Mouse (Mus musculus): Measurements from ENCODE around the gene Gatad2a. TPM values are rescaled to one million over a fixed set of nuclear protein-coding genes. Genes with fewer than 3 reads are reported as not detected.

Gatad2a gene
- 63.0 and 64.7 TPM in 2 replicates for total RNA-seq (2023)

DNA sequence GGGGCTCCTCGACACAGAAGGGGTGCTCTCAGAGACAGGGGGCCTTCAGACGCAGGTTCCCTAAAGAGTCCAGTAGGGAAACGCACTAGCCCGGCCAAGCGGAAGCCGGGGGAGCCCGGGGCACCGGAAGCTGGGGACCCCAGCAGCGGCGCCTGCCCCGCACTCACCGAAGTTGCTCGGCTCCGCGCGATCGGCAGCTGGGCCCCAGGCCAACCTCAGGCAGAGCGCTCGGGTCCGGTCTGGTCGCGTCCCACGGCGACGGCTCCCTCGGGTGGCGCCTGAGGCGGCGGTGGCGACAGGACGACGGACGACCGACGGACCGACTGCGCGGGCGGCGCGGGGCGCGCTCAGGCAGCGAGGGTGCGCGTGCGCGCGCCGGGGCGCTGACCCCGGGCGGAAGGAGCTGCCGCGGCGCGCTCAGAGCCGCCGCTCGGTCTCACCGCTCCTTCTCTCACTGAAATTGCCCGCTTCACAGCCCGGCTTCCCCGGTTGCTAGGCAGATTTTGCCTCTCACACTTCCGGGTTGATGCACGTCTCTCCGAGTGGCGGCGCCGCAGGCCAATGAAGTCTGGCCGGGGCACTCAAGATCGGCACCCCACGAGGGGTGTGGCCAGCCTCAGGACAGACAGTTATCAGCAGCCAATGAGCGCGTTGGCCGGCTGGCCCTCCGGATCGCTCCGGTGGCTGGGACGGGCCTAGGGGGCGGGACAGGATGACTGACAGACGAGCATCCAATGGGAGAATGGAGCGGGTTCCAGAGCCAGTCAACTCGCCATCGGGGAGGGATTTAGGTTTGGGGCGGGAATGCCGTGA lies at the start of gene Gatad2a:
Gatad2a (minus strand) TSS at position 609 of the 813 bp plus-strand sequence.

DNA sequence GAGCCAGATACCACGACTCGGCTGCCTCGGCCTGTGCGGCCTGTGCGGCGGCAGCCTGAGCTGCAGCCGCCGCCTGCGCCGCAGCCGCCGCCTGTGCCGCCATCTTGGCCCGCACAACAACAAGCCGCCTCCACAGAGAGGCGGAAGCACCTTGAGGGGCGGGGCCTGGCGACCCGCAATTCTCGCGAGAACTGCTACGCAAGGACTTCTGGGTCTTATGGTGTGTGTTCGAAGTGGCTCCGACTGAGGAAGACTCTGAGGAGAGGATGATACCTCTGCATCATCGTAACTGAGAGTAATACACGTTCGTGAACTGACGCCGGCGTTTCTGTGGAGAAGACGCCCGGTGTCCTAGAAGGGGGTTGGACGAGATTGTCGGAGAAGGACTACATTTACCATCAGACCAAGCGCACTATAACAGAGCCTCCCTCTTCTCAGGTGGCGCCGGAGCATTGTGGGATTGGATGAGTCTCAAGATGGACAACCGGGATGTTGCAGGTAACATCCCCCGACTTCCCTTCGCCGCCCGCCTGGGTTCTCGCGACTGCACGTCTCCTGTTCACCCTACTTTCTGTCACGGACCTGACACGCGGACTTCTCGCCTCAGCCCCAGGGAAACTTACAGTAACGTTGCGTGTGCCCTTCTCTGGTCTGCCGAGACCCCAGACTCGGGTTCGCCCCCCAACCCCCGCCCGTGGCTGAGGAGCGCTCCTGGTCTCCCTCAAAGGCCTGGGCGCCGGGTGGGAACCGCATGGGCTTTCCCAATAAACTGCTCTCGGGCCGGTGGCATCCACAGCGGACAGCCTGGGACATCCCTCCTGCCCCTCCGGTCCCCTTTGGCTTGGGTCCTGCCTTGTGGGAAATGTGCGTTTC lies 46.6 kb upstream of the Gatad2a start, which contains the start of the genes Mau2 and Sugp1:
Mau2 (minus strand) TSS at position 152 of the 873 bp plus-strand sequence.
Sugp1 (plus strand) TSS at position 231 of the 873 bp plus-strand sequence.

DNA sequence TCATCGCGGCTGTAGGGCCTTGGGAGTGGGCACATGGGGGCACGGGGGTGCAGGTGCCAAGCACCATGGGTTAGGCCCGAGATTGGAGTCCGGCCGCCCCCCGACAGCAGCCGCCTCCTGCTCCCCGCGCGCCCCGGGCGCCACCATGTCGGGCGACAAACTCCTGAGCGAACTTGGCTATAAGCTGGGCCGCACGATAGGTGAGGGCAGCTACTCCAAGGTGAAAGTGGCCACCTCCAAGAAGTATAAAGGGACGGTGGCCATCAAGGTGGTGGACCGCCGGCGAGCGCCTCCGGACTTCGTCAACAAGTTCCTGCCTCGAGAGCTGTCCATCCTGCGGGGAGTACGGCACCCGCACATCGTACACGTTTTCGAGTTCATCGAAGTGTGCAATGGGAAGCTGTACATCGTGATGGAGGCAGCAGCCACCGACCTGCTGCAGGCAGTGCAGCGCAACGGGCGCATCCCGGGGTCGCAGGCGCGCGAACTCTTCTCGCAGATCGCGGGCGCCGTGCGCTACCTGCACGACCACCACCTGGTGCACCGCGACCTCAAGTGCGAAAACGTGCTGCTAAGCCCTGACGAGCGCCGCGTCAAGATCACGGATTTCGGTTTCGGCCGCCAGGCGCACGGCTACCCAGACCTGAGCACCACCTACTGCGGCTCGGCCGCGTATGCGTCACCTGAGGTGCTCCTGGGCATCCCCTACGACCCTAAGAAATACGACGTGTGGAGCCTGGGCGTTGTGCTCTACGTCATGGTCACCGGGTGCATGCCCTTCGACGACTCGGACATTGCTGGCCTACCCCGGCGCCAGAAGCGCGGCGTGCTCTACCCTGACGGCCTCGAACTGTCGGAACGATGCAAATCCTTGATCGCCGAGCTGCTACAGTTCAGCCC lies 93.8 kb downstream of the Gatad2a start, which contains the start of the genes Tssk6, Ndufa13 and Yjefn3:
Tssk6 (plus strand) TSS at position 22 of the 900 bp plus-strand sequence.
Ndufa13 (minus strand) TSS at position 396 of the 900 bp plus-strand sequence.
Yjefn3 (minus strand) TSS at position 550 of the 900 bp plus-strand sequence.

DNA sequence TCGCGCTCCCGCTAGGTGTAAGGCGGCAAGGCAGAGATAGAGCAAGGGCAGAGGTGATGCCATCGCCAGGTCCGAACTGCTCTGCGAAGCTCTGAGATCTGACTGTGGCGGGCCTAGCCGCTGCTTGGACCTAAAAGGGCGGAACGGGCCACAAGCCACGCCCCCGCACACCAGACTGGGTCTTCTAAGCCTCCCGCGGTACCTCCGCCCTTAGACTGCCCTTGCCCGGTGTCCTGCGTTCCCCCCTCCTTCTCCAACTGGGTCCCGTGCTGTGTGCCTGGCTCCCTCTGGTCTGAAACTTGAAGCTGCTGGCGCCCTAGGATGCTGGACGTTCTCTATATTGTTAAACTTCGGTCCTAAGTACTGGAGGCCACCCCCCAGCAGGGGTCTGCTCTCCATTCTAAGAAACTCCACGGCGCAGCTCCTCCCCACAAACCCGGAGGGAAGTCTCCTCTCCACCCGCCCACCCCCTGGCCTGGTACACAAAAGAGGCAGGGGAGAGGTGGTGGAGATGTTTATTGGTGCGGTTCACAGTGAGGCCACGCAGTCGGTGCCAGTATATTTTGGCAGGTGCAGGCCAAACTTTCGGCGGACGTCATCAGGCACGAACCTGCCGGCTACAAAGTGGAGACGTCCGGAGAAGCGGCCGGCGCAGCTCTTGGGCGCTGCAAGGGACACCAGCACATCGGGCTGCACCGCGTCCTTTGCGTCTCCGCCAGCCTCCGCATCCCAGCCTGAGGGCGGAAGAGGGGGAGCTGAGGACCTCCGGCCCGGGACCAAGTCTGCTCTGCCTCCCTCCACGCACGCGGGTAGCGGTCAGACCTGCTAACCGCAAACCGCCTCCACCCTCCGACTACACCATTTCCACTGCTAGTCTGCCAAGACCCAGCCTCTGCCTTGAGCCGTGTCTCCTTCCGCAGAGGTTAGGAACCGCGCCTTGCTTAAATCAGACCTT lies 108.6 kb downstream of the Gatad2a start, which contains the start of gene Cilp2:
Cilp2 (minus strand) TSS at position 399 of the 955 bp plus-strand sequence.

Other genes with a start within 250 kb of the Gatad2a start
- 1.0 and 2.1 TPM in 2 replicates for gene Zfp963, start 246.4 kb downstream of the Gatad2a start, total RNA-seq (2023)
- 0.75 and 2.0 TPM in 2 replicates for gene Gm20422, start 221.5 kb downstream of the Gatad2a start, total RNA-seq (2023)
- 25.5 and 29.7 TPM in 2 replicates for gene Atp13a1, start 205.2 kb downstream of the Gatad2a start, total RNA-seq (2023)
- gene Zfp866, start 205.2 kb downstream of the Gatad2a start, total RNA-seq (2023): 16.2 and 22.4 TPM in 2 replicates
- gene Gmip, start 187.7 kb downstream of the Gatad2a start, total RNA-seq (2023): 542 and 837 TPM in 2 replicates
- 4.9 and 7.8 TPM in 2 replicates for gene Lpar2, start 174.0 kb downstream of the Gatad2a start, total RNA-seq (2023)
- gene Pbx4, start 163.9 kb downstream of the Gatad2a start, total RNA-seq (2023): 0.50 and 1.5 TPM in 2 replicates
- gene Cilp2, start 108.7 kb downstream of the Gatad2a start, total RNA-seq (2023): not detected in 2 replicates
- gene Tssk6, start 94.2 kb downstream of the Gatad2a start, total RNA-seq (2023): 0.79 and 1.6 TPM in 2 replicates
- 51.7 and 65.8 TPM in 2 replicates for gene Ndufa13, start 93.8 kb downstream of the Gatad2a start, total RNA-seq (2023)
- not detected in 2 replicates for gene Yjefn3, start 93.7 kb downstream of the Gatad2a start, total RNA-seq (2023)
- 87.4 and 122 TPM in 2 replicates for gene Mau2, start 46.4 kb upstream of the Gatad2a start, total RNA-seq (2023)
- gene Sugp1, start 46.4 kb upstream of the Gatad2a start, total RNA-seq (2023): 28.8 and 31.6 TPM in 2 replicates
- not detected in 2 replicates for gene Tm6sf2, start 76.5 kb upstream of the Gatad2a start, total RNA-seq (2023)
- not detected in 2 replicates for gene Hapln4, start 87.1 kb upstream of the Gatad2a start, total RNA-seq (2023)
- not detected in 2 replicates for gene Ncan, start 124.5 kb upstream of the Gatad2a start, total RNA-seq (2023)
- gene Nr2c2ap, start 134.9 kb upstream of the Gatad2a start, total RNA-seq (2023): 7.5 and 11.2 TPM in 2 replicates
- gene Rfxank, start 142.8 kb upstream of the Gatad2a start, total RNA-seq (2023): 11.2 and 13.5 TPM in 2 replicates
- gene Borcs8, start 143.1 kb upstream of the Gatad2a start, total RNA-seq (2023): 27.0 and 35.6 TPM in 2 replicates
- gene Mef2b, start 143.3 kb upstream of the Gatad2a start, total RNA-seq (2023): 0.95 and 1.1 TPM in 2 replicates
- 13.4 and 23.3 TPM in 2 replicates for gene Tmem161a, start 176.0 kb upstream of the Gatad2a start, total RNA-seq (2023)
- gene Slc25a42, start 215.9 kb upstream of the Gatad2a start, total RNA-seq (2023): 1.9 and 2.1 TPM in 2 replicates
- 24.1 and 36.4 TPM in 2 replicates for gene Sugp2, start 237.8 kb upstream of the Gatad2a start, total RNA-seq (2023)
- 3.1 and 3.7 TPM in 2 replicates for gene Armc6, start 238.1 kb upstream of the Gatad2a start, total RNA-seq (2023)

Measured in neutrophil, adult 65 days (primary cell).